Mouse (Mus musculus): Measurements from ENCODE around the gene Rapgef1. TPM values are rescaled to one million over a fixed set of nuclear protein-coding genes. Genes with fewer than 3 reads are reported as not detected.
A peak's percentile ranks its signal among the peaks of the same experiment; 100 is the strongest.
"Not testable (repeated sequence)": the region's sequence is repeated elsewhere in the genome, so short reads cannot be mapped to it uniquely, and the experiment has no call there.

Rapgef1 gene
- polyA plus RNA-seq, 2 experiments from 2014 or later, result 28.7 to 35.9 TPM

DNA sequence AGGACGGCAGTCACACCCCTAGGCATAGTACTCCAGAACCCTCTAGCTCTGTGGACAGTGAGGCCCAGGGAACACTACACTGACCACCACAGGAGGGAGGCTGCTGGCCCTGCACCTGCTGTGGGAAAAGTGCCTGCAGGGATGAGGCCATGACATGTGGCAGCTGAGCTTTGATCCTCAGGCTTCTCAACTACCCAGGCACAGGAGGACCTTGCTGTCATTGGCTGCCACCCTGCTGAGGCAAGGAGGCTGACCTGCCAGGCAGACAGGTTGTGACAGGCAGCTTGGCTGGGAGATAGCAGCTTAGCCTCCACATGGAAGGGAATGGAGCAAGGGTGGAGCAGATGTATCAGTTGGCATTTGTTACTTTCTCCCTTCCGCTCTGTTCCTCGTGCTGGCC, 86.0 kb downstream of the Rapgef1 start:
- ATAC-seq, result no peak

- ATAC-seq, result peak; percentile 93
Measured at GRCm38 (mm10) chr2:29706726-29707620, 87.5 kb downstream of the Rapgef1 start.

- ATAC-seq, result no peak
Measured at GRCm38 (mm10) chr2:29707731-29708130, 88.2 kb downstream of the Rapgef1 start.

- ATAC-seq, result not testable (repeated sequence)
Measured at GRCm38 (mm10) chr2:29708209-29708608, 88.7 kb downstream of the Rapgef1 start.

DNA sequence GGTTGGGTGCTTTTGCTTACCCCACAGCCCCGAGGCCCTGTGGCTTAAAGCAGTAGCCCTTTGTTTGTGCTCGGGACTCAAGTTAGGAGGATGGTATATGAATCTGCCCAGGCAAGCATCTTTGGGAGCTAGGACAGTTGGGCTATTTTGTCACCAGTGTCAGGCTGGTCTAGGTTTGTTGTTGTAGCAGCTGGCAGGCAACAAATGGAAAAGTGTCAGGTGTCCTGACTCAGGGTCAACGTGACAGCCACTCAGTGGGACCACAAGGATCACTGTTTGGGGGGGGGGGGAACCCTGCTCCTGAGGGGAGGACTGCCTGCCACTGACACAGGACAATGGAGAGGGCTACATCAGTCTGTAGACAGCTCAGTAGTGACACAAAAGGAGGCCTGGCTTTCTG, 91.5 kb downstream of the Rapgef1 start:
- ATAC-seq, result no peak

DNA sequence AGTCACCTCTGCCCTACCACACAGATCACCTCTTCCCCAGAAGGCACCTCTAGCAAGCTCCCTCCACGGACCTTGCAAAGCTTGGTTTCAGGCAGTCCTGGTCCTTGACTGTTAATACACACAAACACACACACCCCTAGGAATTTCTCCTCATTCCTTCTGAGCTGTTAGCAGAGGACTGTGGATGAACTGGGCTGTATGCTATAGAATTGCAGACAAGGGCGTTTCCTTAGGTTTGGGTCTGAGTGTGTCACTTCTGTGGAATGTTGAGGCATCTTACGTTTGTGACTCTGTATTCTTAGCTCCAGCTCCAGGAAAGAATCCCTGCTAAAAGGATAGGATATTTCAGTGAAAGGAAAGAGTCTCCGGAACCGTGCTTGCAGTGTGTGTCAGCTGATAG, 92.4 kb downstream of the Rapgef1 start:
- no peak for ATAC-seq

DNA sequence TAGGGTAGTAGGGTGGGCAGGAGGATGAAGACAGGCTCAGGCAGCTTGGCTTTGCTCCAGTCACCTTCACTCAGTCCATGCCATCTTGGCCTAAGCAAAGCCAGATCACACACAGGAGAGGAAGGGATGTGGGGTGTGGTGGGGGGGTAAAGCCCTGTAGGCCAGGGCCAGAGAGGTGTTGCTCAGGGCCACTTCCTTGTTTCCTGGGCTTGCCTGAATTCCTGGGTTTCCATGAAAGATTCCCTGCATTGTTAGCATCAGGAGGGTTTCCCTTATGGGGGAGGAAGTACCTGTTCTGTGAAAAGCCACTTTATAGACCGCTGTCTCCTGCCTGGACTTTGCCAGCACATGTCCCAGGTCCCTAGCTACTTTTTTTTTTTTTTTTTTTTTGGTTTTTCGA, 94.0 kb downstream of the Rapgef1 start:
- ATAC-seq, result no peak

DNA sequence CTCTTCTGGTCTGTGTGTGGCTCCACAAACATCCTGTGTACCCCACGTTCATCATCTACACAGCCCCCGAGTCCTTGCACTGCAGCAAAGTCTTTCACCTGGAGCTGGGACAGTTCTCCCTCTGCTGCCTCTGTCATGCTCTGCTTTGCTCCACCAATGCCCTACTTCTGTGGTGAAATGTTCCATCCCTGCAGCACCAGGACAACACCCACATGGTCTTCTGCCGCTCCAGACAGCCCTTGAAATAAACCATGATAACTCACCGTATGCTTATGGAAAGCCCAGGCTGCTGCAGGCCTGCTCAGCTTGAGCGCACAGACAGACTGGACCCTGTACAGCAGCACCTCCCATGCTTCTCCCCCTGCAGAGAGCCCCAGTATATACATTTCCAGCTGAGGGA, 94.6 kb downstream of the Rapgef1 start:
- no peak for ATAC-seq

DNA sequence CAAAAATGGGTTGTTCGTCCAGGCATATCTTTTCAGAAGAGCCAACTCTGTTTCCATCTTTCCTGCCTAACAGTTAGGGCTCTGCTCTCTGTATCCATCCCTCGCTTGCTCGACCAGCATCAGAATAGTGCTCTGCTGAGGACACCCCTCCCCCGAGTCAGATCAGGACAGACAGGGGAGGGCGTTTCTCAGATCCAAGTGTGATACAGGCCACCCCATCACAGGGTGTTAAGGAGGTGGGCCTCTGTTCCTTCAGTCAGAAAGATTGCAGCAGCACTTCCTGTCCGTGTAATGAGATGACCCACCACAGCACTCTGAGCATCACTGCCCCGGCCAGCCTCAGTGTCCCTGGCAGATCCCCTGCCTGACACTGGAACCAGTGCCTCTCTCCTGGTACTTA, 96.6 kb downstream of the Rapgef1 start:
- no peak for ATAC-seq

GRCm38 (mm10) chr2:29716691-29717090, 97.2 kb downstream of the Rapgef1 start:
- no peak for ATAC-seq

- ATAC-seq, result no peak
Measured at GRCm38 (mm10) chr2:29718581-29718980, 99.1 kb downstream of the Rapgef1 start.

DNA sequence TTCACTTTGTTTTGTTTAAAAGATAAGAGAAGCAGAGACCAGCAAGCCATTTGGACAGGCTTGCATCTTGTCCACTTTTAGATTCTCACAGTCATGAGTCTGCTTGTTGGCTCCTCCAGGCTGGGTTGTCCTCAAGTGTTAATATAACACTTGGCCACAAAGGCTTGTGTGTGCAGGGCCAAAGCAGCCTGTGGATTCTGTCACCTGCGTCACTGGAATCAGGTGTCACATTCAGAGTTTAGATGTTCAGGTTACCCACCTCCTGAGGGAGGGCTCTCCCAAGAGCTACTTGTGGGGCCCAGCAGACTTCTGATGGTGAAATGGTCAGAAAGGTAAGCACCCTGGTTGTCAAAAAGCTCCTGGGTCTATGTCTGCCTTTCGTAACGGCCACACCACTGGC, 103.6 kb downstream of the Rapgef1 start:
- no peak for ATAC-seq

DNA sequence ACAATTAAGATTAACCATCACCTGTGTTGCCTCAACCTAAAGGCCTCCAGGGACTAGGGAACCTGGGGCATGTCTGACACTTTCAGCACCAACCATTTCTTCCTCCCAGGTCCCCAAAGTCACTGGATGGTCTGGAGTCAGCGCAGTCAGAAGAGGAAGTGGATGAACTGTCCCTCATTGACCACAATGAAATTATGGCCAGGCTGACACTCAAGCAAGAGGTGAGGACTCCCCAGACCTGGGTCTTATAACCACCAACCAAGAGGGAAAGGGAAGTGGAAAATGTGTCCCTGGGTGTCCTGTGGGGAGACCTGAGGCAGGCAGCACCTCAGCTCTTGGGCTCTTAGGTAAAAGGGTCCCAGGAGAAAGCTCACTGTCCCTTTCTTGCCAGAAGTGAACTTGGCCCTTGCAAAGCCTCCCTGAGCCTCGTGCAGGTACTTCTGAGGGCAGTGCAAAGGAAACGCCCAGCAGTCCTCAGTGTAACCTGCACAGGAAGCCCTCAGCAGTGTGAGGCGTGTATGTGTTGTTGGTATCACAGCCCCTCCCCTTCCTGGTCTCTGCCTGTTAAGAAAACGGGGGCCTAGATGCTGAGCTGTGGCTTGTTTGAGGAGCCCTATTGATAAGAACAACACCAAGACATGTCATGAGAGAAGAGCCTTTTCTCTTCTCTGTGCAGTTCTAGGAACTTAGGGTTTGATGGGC, 105.3 kb downstream of the Rapgef1 start:
- ATAC-seq, result peak; percentile 93

- no peak for ATAC-seq
Measured at GRCm38 (mm10) chr2:29729500-29729899, 110.0 kb downstream of the Rapgef1 start.

DNA sequence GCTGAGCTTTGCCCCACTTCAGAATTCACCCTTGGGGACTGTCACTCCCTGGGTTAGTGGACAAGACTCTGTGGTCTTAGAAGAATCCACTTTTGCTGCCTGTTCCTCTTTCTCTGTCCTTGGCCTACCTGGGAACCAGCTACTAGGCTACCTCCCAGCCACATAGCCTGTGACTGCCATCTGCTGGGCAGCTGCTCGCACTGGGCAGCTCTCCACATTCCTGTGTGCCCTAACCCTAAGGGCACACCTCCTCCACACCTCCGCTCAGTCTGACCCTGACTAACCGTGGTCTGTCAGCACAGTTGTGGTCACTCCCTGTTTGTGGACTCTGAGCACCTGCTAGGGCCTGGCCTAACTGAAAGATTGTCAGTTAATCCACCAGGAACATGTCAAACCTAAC, 112.0 kb downstream of the Rapgef1 start:
- ATAC-seq, result no peak

- ATAC-seq, result no peak
Measured at GRCm38 (mm10) chr2:29732559-29732958, 113.0 kb downstream of the Rapgef1 start.

DNA sequence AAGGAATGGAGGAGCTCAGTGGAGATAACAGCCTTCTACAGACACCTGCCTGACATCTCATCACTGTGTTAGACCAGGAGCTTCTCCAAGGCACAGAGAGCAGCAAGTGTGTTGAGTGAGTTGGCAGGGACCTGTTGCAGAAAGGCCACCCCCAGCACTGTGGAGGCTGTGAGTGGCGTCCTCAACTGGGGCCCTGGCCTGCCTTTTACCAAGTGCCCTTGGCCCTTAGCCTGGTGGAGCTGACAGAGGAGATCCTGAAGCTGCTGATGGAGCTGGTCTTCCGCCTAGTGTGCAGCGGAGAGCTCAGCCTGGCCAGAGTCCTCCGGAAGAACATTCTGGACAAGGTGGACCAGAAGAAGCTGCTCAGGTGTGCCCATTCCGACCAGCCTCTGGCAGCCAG, 113.8 kb downstream of the Rapgef1 start:
- ATAC-seq, result no peak

DNA sequence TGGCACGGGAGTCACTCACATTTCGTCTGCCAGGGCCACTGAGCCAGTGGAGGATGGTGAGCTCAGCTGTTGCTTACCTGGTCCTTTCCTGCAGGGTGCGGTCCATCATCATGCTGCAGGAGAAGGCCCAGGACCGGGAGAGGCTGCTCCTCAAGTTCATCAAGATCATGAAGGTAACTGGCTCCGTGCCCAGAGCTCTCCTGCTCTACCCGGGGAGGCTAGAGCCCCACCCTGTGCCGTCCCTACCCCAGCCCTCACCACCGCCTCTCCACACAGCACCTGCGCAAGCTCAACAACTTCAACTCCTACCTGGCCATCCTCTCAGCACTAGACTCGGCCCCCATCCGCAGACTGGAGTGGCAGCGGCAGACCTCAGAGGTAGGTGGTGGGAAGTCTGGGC, 116.2 kb downstream of the Rapgef1 start:
- ATAC-seq, result no peak

- ATAC-seq, result no peak
Measured at GRCm38 (mm10) chr2:29737209-29737925, 117.8 kb downstream of the Rapgef1 start.

DNA sequence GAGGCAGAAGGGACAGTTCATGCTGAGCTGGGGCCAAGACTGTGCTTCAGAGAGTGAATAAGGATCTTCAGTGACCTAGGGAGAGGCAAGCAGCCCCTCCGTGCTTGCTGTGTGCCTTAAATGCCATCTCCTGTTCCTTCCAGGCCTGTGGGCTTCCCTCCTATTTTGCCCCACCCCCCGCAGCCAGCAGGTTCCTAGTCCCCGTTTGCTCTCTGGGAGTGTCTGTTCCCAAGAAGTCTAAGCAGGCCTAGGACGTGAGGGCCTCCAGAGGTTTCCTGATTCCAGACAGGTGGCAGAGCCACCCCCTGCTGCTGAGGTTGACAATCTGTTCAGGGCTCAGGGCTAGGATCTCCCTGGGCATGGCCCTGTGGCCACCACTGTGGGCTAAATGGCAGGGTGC, 119.3 kb downstream of the Rapgef1 start:
- no peak for ATAC-seq

DNA sequence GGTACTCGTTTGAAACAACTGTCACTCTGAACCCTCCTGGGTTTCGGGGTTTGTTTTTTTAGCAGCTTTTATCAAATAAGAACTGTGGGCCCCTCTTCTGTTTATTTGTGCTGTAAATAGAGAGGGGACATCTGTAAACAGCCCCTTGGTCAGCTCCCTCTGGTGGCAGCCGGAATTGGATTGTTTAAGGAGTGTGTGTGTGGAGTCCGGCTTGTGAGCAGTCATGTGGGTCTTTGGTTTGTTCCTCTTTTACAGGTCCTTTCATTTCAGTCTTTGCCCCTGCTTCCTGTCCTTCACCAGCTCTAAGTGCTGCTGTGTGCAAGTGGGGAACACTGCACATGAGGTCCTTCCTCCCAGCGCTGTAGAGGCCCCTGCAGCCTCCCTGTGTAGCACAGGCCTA, 119.8 kb downstream of the Rapgef1 start:
- ATAC-seq, result no peak

DNA sequence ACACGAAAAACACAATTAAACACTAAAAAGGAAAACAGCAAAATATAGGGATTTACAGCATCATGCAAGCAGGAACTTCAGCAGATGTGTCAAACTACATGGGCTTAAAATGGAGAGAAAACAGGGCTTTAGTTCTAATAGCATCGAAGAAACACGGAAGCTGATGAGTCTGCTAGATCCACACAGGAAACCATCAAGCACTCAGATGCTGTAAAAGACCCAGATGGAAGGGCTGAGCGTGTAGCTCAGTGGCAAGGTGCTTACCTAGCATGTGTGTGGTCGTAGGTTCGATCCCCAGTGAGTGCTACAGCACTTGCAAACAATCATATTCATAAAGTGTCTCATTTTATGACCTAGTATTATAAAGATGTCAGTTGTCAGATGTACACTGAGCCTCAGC, 121.7 kb downstream of the Rapgef1 start:
- ATAC-seq, result no peak

DNA sequence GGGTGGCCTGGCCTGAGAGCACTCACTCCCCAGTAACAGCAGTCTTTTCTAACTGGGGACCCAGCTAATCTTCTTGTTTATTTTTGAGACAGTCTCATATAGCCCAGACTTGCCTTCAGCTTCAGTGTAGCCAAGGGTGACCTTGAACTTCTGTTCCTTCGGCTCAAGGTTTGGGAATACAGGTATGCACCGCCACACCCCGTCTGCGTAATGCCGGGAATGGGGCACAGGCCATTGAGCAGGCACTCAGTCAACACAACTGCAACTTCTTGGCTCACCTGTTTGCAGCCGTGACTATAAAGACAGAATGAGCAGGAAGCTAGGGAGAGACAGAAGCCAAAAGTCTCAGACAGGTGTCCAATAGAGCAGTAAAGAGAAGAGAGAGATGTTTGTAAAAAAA, 124.7 kb downstream of the Rapgef1 start:
- ATAC-seq, result no peak
